Mouse (Mus musculus) liver, embryonic 11.5 days (tissue): ENCODE measurements around the gene Gm37240. TPM values are rescaled to one million over a fixed set of nuclear protein-coding genes. Genes with fewer than 3 reads are reported as not detected.

Experiments used
- ATAC-seq: fragments of 200-750 bp; cut with Nextera tagmentation; replicated peaks from 2 replicates; pipeline ENCODE4 v1.8.0; 2017; ENCODE audit warnings: moderate number of reproducible peaks, mild to moderate bottlenecking, moderate TSS enrichment, moderate library complexity; ENCODE audit not compliant: low FRiP score
- DNase-seq: peaks from one replicate; pipeline ENCODE4 v3.0.0-alpha.2; 2017; ENCODE audit warnings: low spot score
- H3K27ac ChIP-seq: fragments of 300-500 bp; sonication (generic); 2 replicates; pipeline ENCODE4 v1.5.1; 2014; ENCODE audit warnings: mild to moderate bottlenecking, low read depth, low read length, control low read depth
- H3K27me3 ChIP-seq: fragments of 300-500 bp; sonication (generic); replicated peaks from 2 replicates; pipeline ENCODE4 v1.6.1; 2014; ENCODE audit warnings: low read length, mixed read lengths; ENCODE audit not compliant: control insufficient read depth, insufficient read depth
- H3K36me3 ChIP-seq: fragments of 300-500 bp; sonication (generic); 2 replicates; pipeline ENCODE4 v1.6.1; 2014; ENCODE audit warnings: mild to moderate bottlenecking, low read length, moderate library complexity, mixed read lengths; ENCODE audit not compliant: control insufficient read depth, insufficient read depth
- H3K4me1 ChIP-seq: fragments of 300-500 bp; sonication (generic); replicated peaks from 2 replicates; pipeline ENCODE4 v1.6.1; 2014; ENCODE audit warnings: low read length, mixed read lengths; ENCODE audit not compliant: control insufficient read depth, insufficient read depth
- H3K4me2 ChIP-seq: fragments of 300-500 bp; sonication (generic); 2 replicates; pipeline ENCODE4 v1.6.1; 2014; ENCODE audit warnings: mild to moderate bottlenecking, control low read depth, moderate library complexity
- H3K4me3 ChIP-seq: fragments of 300-500 bp; sonication (generic); 2 replicates; pipeline ENCODE4 v1.5.1; 2014; ENCODE audit warnings: low read depth, low read length, control low read depth
- H3K9ac ChIP-seq: fragments of 300-500 bp; sonication (generic); 2 replicates; pipeline ENCODE4 v1.6.1; 2014; ENCODE audit warnings: low read depth, low read length, control low read depth
- H3K9me3 ChIP-seq: fragments of 300-500 bp; sonication (generic); 2 replicates; pipeline ENCODE4 v1.6.1; 2016; ENCODE audit warnings: low read length, inconsistent platforms, mixed read lengths; ENCODE audit not compliant: control insufficient read depth
- WGBS: fragments of 180-500 bp; shearing (Covaris S2); extraction: QIAGEN DNeasy Blood & Tissue Kit; methylation state at CpG from one replicate; pipeline ENCODE4 v1.1.7; 2014; 5-methylcytosine and 5-hydroxymethylcytosine counted together
- polyA plus RNA-seq: library from polyadenylated mRNA; unstranded; fragments of >200 nt; fragmentation: Nextera tagmentation; extraction: Ambion mirVana; gene quantifications from 2 replicates; pipeline ENCODE4 v1.2.1, GENCODE M21; 2014

Gm37240 gene
- polyA plus RNA-seq, 1 experiment from 2014 or later: 1.6 TPM

GRCm38 (mm10) chr3:84615050-84615855, 1272.1 kb downstream of the Gm37240 start:
- WGBS: 20% methylated on average over 5 of the region's 5 CpGs
- Histone ChIP-seq H3K9ac (no peak overlapping the region), H3K4me3 (no peak overlapping the region), H3K36me3 (no peaks in the 10 kb centered on the region), H3K27me3 (no peaks in the 10 kb centered on the region), H3K9me3 (no peaks in the 10 kb centered on the region), H3K4me2 (no peak overlapping the region), H3K27ac (no peak overlapping the region), H3K4me1 (no peaks in the 10 kb centered on the region)
- ATAC-seq: no peak
- no peak for DNase-seq

GRCm38 (mm10) chr3:84610183-84610710, 1277.1 kb downstream of the Gm37240 start:
- Histone ChIP-seq H3K4me3 (no peak overlapping the region), H3K9me3 (no peaks in the 10 kb centered on the region), H3K36me3 (no peaks in the 10 kb centered on the region), H3K27ac (no peak overlapping the region), H3K27me3 (no peaks in the 10 kb centered on the region), H3K9ac (no peak overlapping the region), H3K4me2 (no peak overlapping the region), H3K4me1 (no peaks in the 10 kb centered on the region)
- ATAC-seq (no peak), DNase-seq (no peak)
- WGBS: 78% methylated on average over 9 of the region's 9 CpGs

- Histone ChIP-seq H3K4me1 (peaks cover 7% of the 10 kb centered on the region; the same call in 1 of the 2 replicates), H3K27ac (no peak overlapping the region), H3K9ac (no peak overlapping the region), H3K36me3 (no peaks in the 10 kb centered on the region), H3K4me2 (no peak overlapping the region), H3K27me3 (no peaks in the 10 kb centered on the region), H3K9me3 (no peaks in the 10 kb centered on the region), H3K4me3 (no peak overlapping the region)
- DNase-seq (no peak), ATAC-seq (peak; percentile 58)
- 40% methylated on average over 8 of the region's 9 CpGs for WGBS
Measured at GRCm38 (mm10) chr3:84603212-84603611, 1284.1 kb downstream of the Gm37240 start.

GRCm38 (mm10) chr3:84602759-84603158, 1284.6 kb downstream of the Gm37240 start:
- ATAC-seq: no peak
- 78% methylated on average over 2 of the region's 2 CpGs for WGBS
- no peak for DNase-seq

GRCm38 (mm10) chr3:84601870-84602495, 1285.3 kb downstream of the Gm37240 start:
- 80% methylated on average over 9 of the region's 9 CpGs for WGBS
- Histone ChIP-seq H3K4me2 (no peak overlapping the region), H3K4me1 (peaks cover 7% of the 10 kb centered on the region; the same call in 1 of the 2 replicates), H3K4me3 (no peak overlapping the region), H3K27ac (no peak overlapping the region), H3K27me3 (no peaks in the 10 kb centered on the region; the same call in 1 of the 2 replicates), H3K36me3 (no peaks in the 10 kb centered on the region), H3K9me3 (no peaks in the 10 kb centered on the region), H3K9ac (no peak overlapping the region)
- ATAC-seq (no peak), DNase-seq (no peak)

More at GRCm38 (mm10) chr3:84602759-84603158, 1284.6 kb downstream of the Gm37240 start:
- no peaks in the 10 kb centered on the region for H3K9me3 ChIP-seq
- H3K27ac ChIP-seq: no peak overlapping the region
- no peak overlapping the region for H3K9ac ChIP-seq
- H3K4me2 ChIP-seq: no peak overlapping the region
- no peaks in the 10 kb centered on the region for H3K36me3 ChIP-seq
- no peaks in the 10 kb centered on the region for H3K27me3 ChIP-seq
- H3K4me1 ChIP-seq: peaks cover 7% of the 10 kb centered on the region; the same call in 1 of the 2 replicates
- no peak overlapping the region for H3K4me3 ChIP-seq

- Histone ChIP-seq H3K9me3 (no peaks in the 10 kb centered on the region), H3K4me3 (no peak overlapping the region), H3K27me3 (peaks cover 16% of the 10 kb centered on the region), H3K4me2 (no peak overlapping the region), H3K4me1 (peaks cover 4% of the 10 kb centered on the region; the same call in 1 of the 2 replicates), H3K9ac (no peak overlapping the region), H3K36me3 (no peaks in the 10 kb centered on the region), H3K27ac (no peak overlapping the region)
- no peak for ATAC-seq
- WGBS: 73% methylated on average over 6 of the region's 6 CpGs
- DNase-seq: no peak
Measured at GRCm38 (mm10) chr3:84598756-84599155, 1288.6 kb downstream of the Gm37240 start.

- H3K9ac ChIP-seq: no peak overlapping the region
- no peak overlapping the region for H3K27ac ChIP-seq
- H3K4me1 ChIP-seq: no peaks in the 10 kb centered on the region
- no peaks in the 10 kb centered on the region for H3K9me3 ChIP-seq
- WGBS: 60% methylated on average over 6 of the region's 6 CpGs
- no peaks in the 10 kb centered on the region for H3K36me3 ChIP-seq
- H3K27me3 ChIP-seq: peaks cover 19% of the 10 kb centered on the region
- no peak overlapping the region for H3K4me3 ChIP-seq
- H3K4me2 ChIP-seq: no peak overlapping the region
- DNase-seq (no peak), ATAC-seq (no peak)
Measured at GRCm38 (mm10) chr3:84597996-84598734, 1289.2 kb downstream of the Gm37240 start.

- Histone ChIP-seq H3K9me3 (no peaks in the 10 kb centered on the region), H3K4me3 (no peak overlapping the region; the same call in 1 of the 2 replicates), H3K4me2 (peak overlapping the region; percentile 55), H3K9ac (no peak overlapping the region), H3K4me1 (no peaks in the 10 kb centered on the region), H3K27me3 (peaks cover 19% of the 10 kb centered on the region), H3K36me3 (no peaks in the 10 kb centered on the region), H3K27ac (no peak overlapping the region)
- 38% methylated on average over 5 of the region's 5 CpGs for WGBS
- DNase-seq: no peak
- ATAC-seq: no peak
Measured at GRCm38 (mm10) chr3:84595677-84596234, 1291.6 kb downstream of the Gm37240 start.
